Mouse (Mus musculus) thymus, adult 2 months (tissue): ENCODE results near the gene Gcnt3.

Source experiments
- CTCF ChIP-seq: fragments of 200-500 bp; IDR thresholded peaks from 2 replicates; pipeline ENCODE4 v1.5.1; 2012; ENCODE audit warnings: mild to moderate bottlenecking, control low read depth, low read length, moderate library complexity, borderline replicate concordance; ENCODE audit not compliant: control insufficient read depth, poor library complexity, insufficient read depth; ENCODE audit errors: extremely low read depth
- POLR2A ChIP-seq: fragments of 200-500 bp; IDR thresholded peaks from 2 replicates; pipeline ENCODE4 v1.6.1; 2012; ENCODE audit warnings: mild to moderate bottlenecking, low read length, control low read depth, moderate library complexity; ENCODE audit not compliant: control insufficient read depth, poor library complexity, insufficient read depth; ENCODE audit errors: extremely low read depth

- TF ChIP-seq CTCF: no peak
- no peak for TF ChIP-seq POLR2A
These were observed 29.6 kb upstream of the Gcnt3 start for GRCm38 (mm10) chr9:70067497-70067896.
